Mouse (Mus musculus) left cerebral cortex, adult 2 months (tissue): ENCODE results near the gene Rars. TPM values are rescaled to one million over a fixed set of nuclear protein-coding genes. Genes with fewer than 3 reads are reported as not detected.

Source experiments
- DNase-seq, 2 experiments: peaks; one replicate each; pipeline ENCODE4 v3.0.0; 2021 to 2022; ENCODE audit warnings: low spot score in 2 of 2, mixed read lengths in 1 of 2; ENCODE audit errors: extremely low spot score in 1 of 2
- H3K27ac ChIP-seq: fragments of 200-600 bp; 2 replicates; pipeline ENCODE4 v1.8.1; 2022
- H3K4me3 ChIP-seq: fragments of 200-600 bp; 2 replicates; pipeline ENCODE4 v1.8.1; 2022
- CTCF ChIP-seq: fragments of 200-600 bp; IDR thresholded peaks from 2 replicates; pipeline ENCODE4 v1.8.1; 2022; ENCODE audit warnings: antibody characterized with exemption, mild to moderate bottlenecking, moderate library complexity
- intact Hi-C: fragments of 180-260 bp; cut with DNase I; formaldehyde crosslinking; loops from one replicate; pipeline ENCODE4 v1.15.1; 2025
- microRNA-seq, 2 experiments: library from miRNA; unstranded; fragments of <30 nt; microRNA quantifications; one replicate each; pipeline ENCODE4 v1.2.0; 2021
- total RNA-seq, 2 experiments: library from RNA; stranded (reverse); gene quantifications; 2 replicates each; pipeline ENCODE4 v1.2.3; 2021

The Rars gene
- total RNA-seq, 2 experiments from 2014 or later: 46.8 to 48.4 TPM

DNA sequence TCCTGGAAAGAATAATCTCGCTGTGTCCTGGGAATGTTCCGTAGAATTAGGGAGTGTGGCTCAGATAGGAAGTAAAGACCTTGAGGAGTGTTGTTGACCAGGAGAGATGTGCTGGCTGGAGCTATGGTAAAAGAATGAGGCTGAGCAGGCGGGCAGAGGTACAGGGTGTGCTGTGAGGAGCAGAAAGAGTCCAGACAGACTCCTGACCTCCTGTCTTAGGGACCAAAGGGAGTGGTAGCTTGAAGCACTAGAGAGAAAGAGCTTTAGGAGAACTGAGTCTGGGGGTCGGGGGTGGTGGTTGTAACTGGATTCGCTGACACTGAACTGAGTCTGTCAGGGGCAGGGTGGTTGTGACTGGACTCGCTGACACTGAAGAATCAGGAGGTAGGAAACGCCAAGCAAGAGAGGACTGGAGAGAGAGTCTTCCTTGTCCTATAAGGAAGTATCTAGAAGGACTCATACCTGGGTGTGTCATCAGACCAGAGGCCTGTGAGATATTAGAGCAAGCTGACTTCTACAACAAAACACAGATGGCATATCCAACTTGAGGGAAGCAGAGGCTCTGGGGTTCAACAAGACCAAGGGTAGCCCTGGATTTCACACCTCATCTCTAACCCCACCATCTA is 74.2 kb downstream of the Rars start:
- no peak overlapping the region for H3K4me3 ChIP-seq
- DNase-seq: no peak
- no peak for TF ChIP-seq CTCF
- H3K27ac ChIP-seq: no peak overlapping the region
- intact Hi-C loops: no loop called here

Small RNA genes lying within 50 kb of the gene (microRNA-seq; reads per million reads assigned to microRNA genes)
- gene Mir103-1: 0.24 to 8.4 reads per million in 2 experiments

Other genes with a start within 250 kb of the Rars start
- 10 to 100 TPM; 33.6 to 36.1 TPM for gene Pank3, start 65.0 kb downstream of the Rars start, total RNA-seq
- gene Fbll1, start 35.6 kb downstream of the Rars start, total RNA-seq: 10 to 100 TPM; 41.4 to 42.3 TPM
- gene Wwc1, start 146.0 kb upstream of the Rars start, total RNA-seq: 100 to 1,000 TPM; 121 to 137 TPM